Mouse (Mus musculus) E14TG2a.4 (cell line): Measurements from ENCODE around the gene Bclaf3.

ENCODE experiments used
- H3K27me3 ChIP-seq: 2 replicates; pipeline ENCODE4 v1.6.1; 2014; ENCODE audit warnings: low read length, control low read depth; ENCODE audit not compliant: insufficient read depth
- H3K36me3 ChIP-seq: 2 replicates; pipeline ENCODE4 v1.6.1; 2014; ENCODE audit warnings: low read length, control low read depth; ENCODE audit not compliant: insufficient read depth
- H3K4me1 ChIP-seq: replicated peaks from 2 replicates; pipeline ENCODE4 v1.6.1; 2014; ENCODE audit warnings: low read depth, low read length, control low read depth
- H3K4me3 ChIP-seq: replicated peaks from 2 replicates; pipeline ENCODE4 v1.5.1; 2014; ENCODE audit warnings: mild to moderate bottlenecking, low read length
- H3K9me3 ChIP-seq: 2 replicates; pipeline ENCODE4 v1.6.1; 2014; ENCODE audit warnings: low read length, control low read depth
- CTCF ChIP-seq: conservative IDR thresholded peaks from 2 replicates; pipeline ENCODE4 v1.5.1; 2014; ENCODE audit warnings: low read length
- NANOG ChIP-seq: IDR thresholded peaks from 2 replicates; pipeline ENCODE4 v1.6.1; 2014; ENCODE audit warnings: borderline replicate concordance, low read length, mixed read lengths
- POU5F1 ChIP-seq: IDR thresholded peaks from 2 replicates; pipeline ENCODE4 v1.6.1; 2014; ENCODE audit warnings: low read length, borderline replicate concordance

Bclaf3 gene

GRCm38 (mm10) chrX:159604832-159605231 lies 78.3 kb downstream of the Bclaf3 start:
- Histone ChIP-seq H3K9me3 (no peaks in the 10 kb centered on the region), H3K4me3 (no peak overlapping the region), H3K27me3 (no peaks in the 10 kb centered on the region), H3K36me3 (no peaks in the 10 kb centered on the region), H3K4me1 (no peaks in the 10 kb centered on the region)
- TF ChIP-seq CTCF, result no peak
- TF ChIP-seq POU5F1, result no peak
- no peak for TF ChIP-seq NANOG

GRCm38 (mm10) chrX:159606936-159607335 lies 80.4 kb downstream of the Bclaf3 start:
- Histone ChIP-seq H3K4me1 (no peaks in the 10 kb centered on the region), H3K27me3 (no peaks in the 10 kb centered on the region), H3K9me3 (no peaks in the 10 kb centered on the region), H3K36me3 (no peaks in the 10 kb centered on the region), H3K4me3 (no peak overlapping the region)
- TF ChIP-seq CTCF (peak; percentile 54), NANOG (no peak), POU5F1 (no peak)

DNA sequence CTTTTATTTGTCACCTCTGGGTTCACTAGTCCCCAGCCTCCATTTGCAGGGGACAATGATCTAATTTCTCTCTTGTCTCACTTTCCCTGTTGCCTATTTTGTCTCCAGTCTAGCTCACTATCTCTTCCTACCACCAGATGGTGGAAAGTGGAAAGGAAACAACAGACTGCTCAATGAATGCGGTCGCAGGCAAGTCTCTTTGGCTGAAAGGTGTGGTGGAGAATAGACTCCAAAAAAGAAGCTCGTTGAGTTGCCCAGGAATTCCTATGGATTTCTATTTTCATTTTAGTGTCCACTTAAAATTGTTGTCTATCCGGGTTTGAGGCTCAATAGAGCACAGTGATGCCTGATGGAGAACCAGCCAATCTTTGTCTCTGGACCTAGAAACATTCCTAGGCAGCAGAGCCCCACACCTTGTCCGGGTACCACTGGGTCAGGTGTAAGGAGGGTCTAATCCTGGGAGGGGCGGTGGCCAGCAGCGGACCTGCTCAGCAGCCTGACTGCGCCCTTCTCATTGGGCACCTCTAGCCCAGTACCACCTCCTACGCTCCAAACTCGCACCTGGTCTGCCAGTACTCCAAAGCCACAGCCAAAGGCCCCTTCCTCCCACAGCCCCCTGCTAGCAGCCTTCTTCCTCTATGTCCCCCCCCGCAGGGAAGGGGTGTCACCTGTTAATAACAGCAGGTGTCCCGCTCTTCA lies 99.9 kb downstream of the Bclaf3 start:
- Histone ChIP-seq H3K27me3 (peaks cover 43% of the 10 kb centered on the region), H3K9me3 (no peaks in the 10 kb centered on the region), H3K4me3 (peak overlapping the region; percentile 86), H3K4me1 (peaks cover 5% of the 10 kb centered on the region; the same call in 1 of the 2 replicates), H3K36me3 (no peaks in the 10 kb centered on the region)
- TF ChIP-seq CTCF, result no peak
- no peak for TF ChIP-seq NANOG
- no peak for TF ChIP-seq POU5F1

GRCm38 (mm10) chrX:159626907-159627587 lies 100.6 kb downstream of the Bclaf3 start, which contains the start of gene Sh3kbp1:
Gene Sh3kbp1 (plus strand): TSS chrX:159627272.
- peak within 1 kb of the TSS; percentile 86 for H3K4me3 ChIP-seq
- no peaks in the 10 kb centered on the region for H3K36me3 ChIP-seq
- H3K27me3 ChIP-seq, result peaks cover 43% of the 10 kb centered on the region
- no peaks in the 10 kb centered on the region for H3K9me3 ChIP-seq
- H3K4me1 ChIP-seq, result peaks cover 5% of the 10 kb centered on the region; the same call in 1 of the 2 replicates
- TF ChIP-seq POU5F1 (no peak), NANOG (no peak), CTCF (no peak)

DNA sequence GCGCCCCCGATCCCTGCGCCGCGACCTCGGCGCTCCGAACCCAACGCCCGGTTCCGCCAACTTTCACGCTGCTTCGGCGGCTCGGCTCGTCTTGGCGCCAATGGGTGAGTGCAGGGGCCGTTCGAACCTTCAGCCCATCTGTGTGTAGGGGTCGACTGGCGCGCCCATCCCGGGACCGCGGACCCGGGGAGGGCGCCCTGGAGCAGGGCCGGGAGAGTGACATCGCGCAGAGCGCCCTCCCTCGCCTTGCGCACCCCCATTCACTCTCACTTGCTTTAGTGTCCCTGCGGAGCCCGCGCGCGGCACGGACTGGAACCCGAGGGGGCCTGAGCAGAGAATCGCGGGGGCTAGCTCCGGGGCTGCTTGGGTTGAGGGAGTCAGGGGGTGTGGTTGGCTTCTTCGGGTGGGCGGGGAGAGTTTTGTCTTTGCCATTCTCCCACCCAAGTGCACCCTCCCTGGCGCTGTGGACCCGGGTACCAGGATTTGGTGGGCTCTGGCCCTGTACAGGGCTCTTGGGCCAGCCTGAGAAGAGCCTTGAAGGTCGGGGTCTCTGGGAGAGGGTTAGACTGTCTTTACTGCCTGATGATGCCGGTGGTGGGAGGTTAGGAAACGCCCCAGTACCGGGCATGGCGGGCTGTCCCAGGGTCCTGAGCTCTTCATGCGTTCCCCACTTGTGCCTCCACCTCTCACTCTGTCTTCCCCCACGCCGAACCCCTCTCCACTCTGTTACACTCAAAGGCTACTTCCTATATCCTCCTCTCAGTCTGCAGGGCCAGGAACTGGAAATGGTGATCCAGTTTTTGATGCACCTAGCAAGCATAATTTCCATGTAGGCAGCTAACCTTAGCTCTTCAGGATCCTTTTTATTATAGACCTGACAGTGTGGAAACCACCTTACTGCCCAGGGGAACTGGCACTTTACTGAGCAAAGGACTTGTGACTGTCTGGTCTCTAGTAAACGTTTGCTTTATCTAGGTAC lies 101.4 kb downstream of the Bclaf3 start:
- no peaks in the 10 kb centered on the region for H3K36me3 ChIP-seq
- H3K9me3 ChIP-seq, result no peaks in the 10 kb centered on the region
- H3K4me1 ChIP-seq, result peaks cover 5% of the 10 kb centered on the region; the same call in 1 of the 2 replicates
- peak overlapping the region; percentile 86 for H3K4me3 ChIP-seq
- H3K27me3 ChIP-seq, result peaks cover 43% of the 10 kb centered on the region
- TF ChIP-seq CTCF (no peak), POU5F1 (no peak), NANOG (no peak)

GRCm38 (mm10) chrX:159628629-159629028 lies 102.1 kb downstream of the Bclaf3 start:
- H3K4me3 ChIP-seq, result no peak overlapping the region
- H3K9me3 ChIP-seq, result no peaks in the 10 kb centered on the region
- H3K27me3 ChIP-seq, result peaks cover 43% of the 10 kb centered on the region
- TF ChIP-seq NANOG, result no peak
- no peak for TF ChIP-seq CTCF
- no peak for TF ChIP-seq POU5F1
- peaks cover 5% of the 10 kb centered on the region; the same call in 1 of the 2 replicates for H3K4me1 ChIP-seq
- no peaks in the 10 kb centered on the region for H3K36me3 ChIP-seq

- H3K27me3 ChIP-seq, result peaks cover 43% of the 10 kb centered on the region
- TF ChIP-seq NANOG, result no peak
- no peak for TF ChIP-seq POU5F1
- TF ChIP-seq CTCF, result no peak
Observed at GRCm38 (mm10) chrX:159629203-159629602, 102.7 kb downstream of the Bclaf3 start.

More at GRCm38 (mm10) chrX:159629203-159629602, 102.7 kb downstream of the Bclaf3 start:
- Histone ChIP-seq H3K4me3 (no peak overlapping the region), H3K36me3 (no peaks in the 10 kb centered on the region), H3K9me3 (no peaks in the 10 kb centered on the region), H3K4me1 (peaks cover 5% of the 10 kb centered on the region; the same call in 1 of the 2 replicates)
